Mouse (Mus musculus) G1E (cell line): ENCODE data around the gene Ehd4. TPM values are rescaled to one million over a fixed set of nuclear protein-coding genes. Genes with fewer than 3 reads are reported as not detected.

Experiments used
- ATAC-seq: 2 replicates; pipeline ENCODE4 v1.8.0; 2016; ENCODE audit warnings: mild to moderate bottlenecking; ENCODE audit not compliant: insufficient number of reproducible peaks, poor library complexity, low FRiP score, severe bottlenecking; ENCODE audit errors: extremely low read depth
- DNase-seq: peaks from one replicate; pipeline ENCODE4 v3.0.0; 2012; ENCODE audit warnings: low spot score
- H3K27me3 ChIP-seq: 2 replicates; pipeline ENCODE4 v1.6.1; 2012; ENCODE audit warnings: mild to moderate bottlenecking, low read length, inconsistent platforms; ENCODE audit not compliant: insufficient read depth
- H3K36me3 ChIP-seq: replicated peaks from 2 replicates; pipeline ENCODE3; 2012; ENCODE audit warnings: mild to moderate bottlenecking, inconsistent platforms
- H3K4me1 ChIP-seq: 2 replicates; pipeline ENCODE4 v1.6.1; 2012; ENCODE audit warnings: low read depth, low read length, inconsistent platforms, mixed read lengths; ENCODE audit not compliant: insufficient read depth
- H3K4me3 ChIP-seq: 2 replicates; pipeline ENCODE4 v1.5.1; 2012; ENCODE audit warnings: low read depth, mild to moderate bottlenecking, inconsistent platforms, low read length, moderate library complexity, mixed read lengths
- H3K9me3 ChIP-seq: replicated peaks from 2 replicates; pipeline ENCODE4 v1.6.1; 2012; ENCODE audit warnings: inconsistent platforms
- CTCF ChIP-seq: IDR thresholded peaks from 2 replicates; pipeline ENCODE4 v1.5.1; 2012; ENCODE audit warnings: low read depth, low read length, inconsistent platforms, mixed read lengths
- GATA1 ChIP-seq: IDR thresholded peaks from 2 replicates; pipeline ENCODE4 v1.6.1; 2012; ENCODE audit warnings: borderline replicate concordance, low read length, inconsistent platforms, mixed read lengths
- GATA2 ChIP-seq: IDR thresholded peaks from 2 replicates; pipeline ENCODE4 v1.6.1; 2012; ENCODE audit warnings: low read depth, low read length, inconsistent platforms, borderline replicate concordance
- POLR2AphosphoS5 ChIP-seq: IDR thresholded peaks from 2 replicates; pipeline ENCODE4 v1.6.1; 2012; ENCODE audit warnings: low read depth, low read length, inconsistent platforms; ENCODE audit not compliant: insufficient replicate concordance
- TAL1 ChIP-seq: conservative IDR thresholded peaks from 2 replicates; pipeline ENCODE4 v1.6.1; 2012; ENCODE audit warnings: low read depth, low read length, inconsistent platforms, mixed read lengths
- polyA plus RNA-seq: library from polyadenylated mRNA; stranded (reverse); fragments of >175 nt; gene quantifications from 2 replicates; pipeline ENCODE4 v1.2.3, GENCODE M21; 2012
- total RNA-seq, 2 experiments: library from RNA; stranded (forward) in 1 of 2; stranded (reverse) in 1 of 2; fragments of 200-1000 nt in 1 of 2; fragments of >200 nt in 1 of 2; fragmentation: Nextera tagmentation in 1 of 2; gene quantifications; 2 replicates each; pipeline ENCODE4 v1.2.3; 2014 to 2017

Ehd4 gene
- total and polyA plus RNA-seq, 3 experiments, result 10.8 to 30.3 (median 11.0) TPM

- Histone ChIP-seq H3K4me1 (peaks cover 15% of the 10 kb centered on the region), H3K9me3 (peaks cover 3% of the 10 kb centered on the region; the same call in 1 of the 2 replicates), H3K4me3 (no peak overlapping the region), H3K36me3 (no peaks in the 10 kb centered on the region), H3K27me3 (peaks cover 25% of the 10 kb centered on the region)
- ATAC-seq (no peak), DNase-seq (no peak)
- TF ChIP-seq POLR2AphosphoS5, result no peak
- TF ChIP-seq GATA1, result no peak
- no peak for TF ChIP-seq CTCF
- TF ChIP-seq GATA2, result no peak
- no peak for TF ChIP-seq TAL1
These were observed 72.0 kb downstream of the Ehd4 start for GRCm38 (mm10) chr2:120082416-120082815.

GRCm38 (mm10) chr2:120076076-120076705 lies 78.2 kb downstream of the Ehd4 start:
- H3K9me3 ChIP-seq, result no peaks in the 10 kb centered on the region
- no peaks in the 10 kb centered on the region for H3K36me3 ChIP-seq
- no peak for DNase-seq
- H3K27me3 ChIP-seq, result peaks cover 67% of the 10 kb centered on the region
- ATAC-seq, result no peak
- H3K4me3 ChIP-seq, result no peak overlapping the region
- TF ChIP-seq CTCF, result no peak
- no peak for TF ChIP-seq POLR2AphosphoS5
- TF ChIP-seq GATA2, result no peak
- TF ChIP-seq GATA1, result no peak
- H3K4me1 ChIP-seq, result no peaks in the 10 kb centered on the region

DNA sequence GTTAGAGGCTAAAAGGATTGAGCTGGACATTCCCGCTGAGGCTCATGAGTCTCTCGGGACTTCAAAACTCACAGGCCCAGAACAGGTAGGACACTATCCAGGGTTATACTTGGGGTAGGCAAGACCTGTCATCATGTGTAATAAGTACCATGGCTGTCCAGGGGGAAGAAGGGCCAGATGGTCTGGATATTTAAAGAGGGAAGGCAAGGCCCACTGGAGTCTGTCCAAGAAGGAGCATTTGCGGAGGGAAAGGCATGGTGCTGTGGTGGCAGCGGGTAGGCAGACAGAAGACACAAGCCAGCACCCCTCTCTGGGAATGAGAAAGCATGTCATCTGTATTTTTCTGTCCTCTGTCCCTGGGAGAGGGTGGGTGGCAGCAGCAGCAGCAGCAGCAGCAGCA lies 80.3 kb downstream of the Ehd4 start:
- H3K4me3 ChIP-seq, result no peak overlapping the region
- no peaks in the 10 kb centered on the region for H3K4me1 ChIP-seq
- ATAC-seq, result no peak
- H3K9me3 ChIP-seq, result no peaks in the 10 kb centered on the region
- TF ChIP-seq GATA2, result no peak
- no peak for TF ChIP-seq POLR2AphosphoS5
- no peak for TF ChIP-seq TAL1
- no peak for TF ChIP-seq GATA1
- no peak for TF ChIP-seq CTCF
- peaks cover 64% of the 10 kb centered on the region for H3K27me3 ChIP-seq
- DNase-seq, result no peak
- no peaks in the 10 kb centered on the region for H3K36me3 ChIP-seq

DNA sequence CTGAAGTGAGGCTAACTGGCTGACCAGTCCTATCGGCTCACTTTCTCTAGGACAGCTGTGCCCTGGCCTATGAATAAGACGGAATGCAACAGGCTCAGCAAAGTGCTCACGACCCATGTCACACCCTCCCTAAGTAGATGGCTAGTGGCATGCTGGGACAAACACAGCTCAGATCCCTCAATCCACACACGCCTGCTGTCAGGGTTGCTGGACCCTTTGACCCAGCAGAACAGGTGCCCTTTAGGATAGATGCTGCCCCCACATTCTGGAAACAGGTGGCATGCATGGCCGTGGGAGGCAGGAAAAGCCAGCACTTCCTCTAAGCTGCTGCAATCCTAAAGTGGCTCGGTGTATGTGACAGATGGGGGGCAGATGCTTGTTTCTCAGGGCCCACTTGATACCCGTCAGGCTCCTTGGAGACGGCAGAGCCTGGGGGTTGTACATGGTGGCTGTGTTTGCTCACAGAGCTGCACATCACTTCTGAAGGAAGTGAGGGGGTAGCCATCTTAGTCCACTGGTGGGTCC lies 84.9 kb downstream of the Ehd4 start:
- Histone ChIP-seq H3K36me3 (no peaks in the 10 kb centered on the region), H3K9me3 (no peaks in the 10 kb centered on the region), H3K27me3 (peaks cover 58% of the 10 kb centered on the region), H3K4me1 (no peaks in the 10 kb centered on the region), H3K4me3 (no peak overlapping the region)
- DNase-seq (no peak), ATAC-seq (no peak)
- TF ChIP-seq CTCF, result no peak
- no peak for TF ChIP-seq TAL1
- no peak for TF ChIP-seq GATA2
- TF ChIP-seq POLR2AphosphoS5, result no peak
- no peak for TF ChIP-seq GATA1

- H3K36me3 ChIP-seq, result no peaks in the 10 kb centered on the region
- DNase-seq, result no peak
- ATAC-seq, result no peak
- H3K9me3 ChIP-seq, result no peaks in the 10 kb centered on the region
- no peaks in the 10 kb centered on the region for H3K4me1 ChIP-seq
- TF ChIP-seq GATA1 (no peak), CTCF (0 out of 2 replicates have a peak, but pooled peaks have one; percentile 22), POLR2AphosphoS5 (no peak), GATA2 (no peak)
- no peak overlapping the region for H3K4me3 ChIP-seq
- H3K27me3 ChIP-seq, result peaks cover 53% of the 10 kb centered on the region
These were observed 85.6 kb downstream of the Ehd4 start for GRCm38 (mm10) chr2:120068555-120069465.

GRCm38 (mm10) chr2:120066224-120066623 lies 88.2 kb downstream of the Ehd4 start:
- DNase-seq (no peak), ATAC-seq (no peak)
- Histone ChIP-seq H3K36me3 (no peaks in the 10 kb centered on the region), H3K27me3 (peaks cover 47% of the 10 kb centered on the region), H3K4me1 (no peaks in the 10 kb centered on the region), H3K9me3 (no peaks in the 10 kb centered on the region), H3K4me3 (no peak overlapping the region)
- TF ChIP-seq GATA2 (no peak), CTCF (no peak), GATA1 (no peak), POLR2AphosphoS5 (no peak), TAL1 (no peak)
